Mouse (Mus musculus): ENCODE measurements at regions not wholly inside any gene's neighbourhood (a gene's known extent, or its start where the extent isn't known, plus 50 kb on each side); places are given as distances from the start of the nearest gene placed in this dataset.

DNA sequence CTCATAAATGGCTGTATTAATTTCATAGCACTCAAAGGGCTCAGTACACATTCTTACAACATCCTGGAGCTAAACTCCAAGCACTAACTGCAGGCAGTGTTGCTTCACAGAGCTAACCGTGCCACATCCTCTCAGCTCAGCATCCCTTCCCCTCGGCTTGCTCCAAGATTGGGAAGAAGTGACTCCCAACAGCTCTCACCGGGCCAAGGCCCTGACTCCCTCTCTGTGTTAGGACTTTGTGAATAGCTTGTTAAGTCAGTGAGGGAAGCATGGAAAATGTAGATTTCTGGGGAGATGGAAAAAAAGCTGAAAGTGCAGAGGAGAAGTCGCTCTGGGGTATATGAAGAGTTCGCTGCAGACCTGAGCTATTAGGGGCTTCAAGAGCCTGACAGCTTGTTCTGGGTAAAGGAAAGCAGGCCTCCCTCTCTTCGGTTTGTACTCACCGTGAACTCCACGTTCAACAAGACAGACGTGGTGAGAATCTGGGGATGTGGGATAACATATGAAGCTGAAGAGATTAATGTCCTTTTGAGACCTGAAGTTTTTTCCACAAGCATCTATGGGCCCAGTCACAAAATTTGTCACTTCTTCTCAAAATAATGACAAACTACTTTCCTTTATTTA lies 213.5 kb upstream of the Sfrp2 start:
- in situ Hi-C loops (cut with MboI, MseI): no loop called here

DNA sequence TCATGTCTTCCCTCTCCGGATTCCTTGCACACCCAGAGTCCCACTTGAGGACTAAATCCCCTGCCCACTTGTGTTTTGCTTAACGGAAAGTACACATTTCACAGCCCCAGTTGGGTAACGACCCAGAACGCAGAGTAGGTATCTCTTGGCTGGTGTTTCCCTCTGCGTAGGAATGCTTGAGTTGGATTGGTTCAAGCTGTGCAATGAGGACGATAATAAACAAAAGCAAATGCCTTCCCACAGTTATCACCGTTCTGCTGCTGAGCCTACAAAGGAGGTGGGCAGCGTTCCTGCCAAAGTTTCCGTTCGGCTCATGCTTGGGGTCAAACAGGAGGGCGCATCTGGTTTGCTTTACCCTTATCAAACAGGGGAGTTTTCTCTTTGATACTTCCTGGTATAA lies 212.3 kb upstream of the Sfrp2 start:
- in situ Hi-C loops (cut with MboI, MseI): no loop called here

DNA sequence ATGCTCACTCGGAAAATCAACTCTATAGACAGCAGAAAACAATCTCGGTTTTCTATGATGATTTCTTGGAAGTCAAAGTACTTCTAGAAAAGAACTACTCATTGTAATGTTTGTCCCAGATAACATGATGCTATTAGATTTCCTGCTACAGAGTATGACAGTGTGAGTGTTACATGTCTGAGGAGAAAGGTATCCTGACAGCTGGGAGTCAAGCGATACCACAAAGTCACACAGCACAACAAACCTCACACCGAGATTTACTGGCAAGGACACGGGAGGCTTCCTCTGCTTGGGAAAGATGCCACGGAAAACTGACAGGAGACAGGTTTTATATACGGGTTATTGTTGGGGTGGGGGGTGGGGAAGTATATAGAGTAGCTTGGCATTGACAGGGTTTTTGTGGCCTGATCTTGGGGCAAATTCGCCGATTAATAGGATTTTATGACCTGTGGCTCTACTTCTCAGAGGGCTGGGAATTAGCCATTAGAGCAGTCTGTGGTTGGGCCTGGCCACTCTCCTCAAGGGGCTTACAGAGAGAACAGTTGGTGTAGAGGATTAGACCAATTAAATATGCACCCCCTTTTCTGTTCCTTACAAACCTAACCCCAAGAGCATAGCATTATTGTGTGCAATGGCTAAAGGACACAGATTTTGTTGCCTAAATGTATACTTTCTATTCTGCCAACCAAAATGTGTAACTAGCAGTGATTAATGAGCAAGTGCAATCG lies 209.2 kb upstream of the Sfrp2 start:
- in situ Hi-C loops (cut with MboI, MseI): no loop called here

DNA sequence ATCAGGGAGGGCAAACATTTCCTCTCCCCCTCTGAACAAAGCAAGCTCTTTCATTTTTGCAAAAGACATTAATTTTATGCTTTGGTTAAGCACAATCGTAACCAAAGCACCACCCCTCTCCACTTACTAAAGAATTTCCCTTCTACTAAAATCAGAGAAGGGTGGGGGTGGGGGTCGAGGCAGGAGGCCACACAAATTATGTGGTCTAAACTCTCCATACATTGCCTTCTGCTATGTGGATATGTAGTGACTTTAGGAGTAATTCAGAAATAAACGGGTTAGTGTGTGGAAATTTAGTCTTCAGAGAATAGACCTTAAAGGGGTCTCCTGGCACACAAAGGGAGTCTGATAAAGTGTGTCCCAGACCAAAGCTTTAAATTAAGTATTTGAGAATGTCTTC lies 204.1 kb upstream of the Sfrp2 start:
- in situ Hi-C loops (cut with MboI, MseI): no loop called here

DNA sequence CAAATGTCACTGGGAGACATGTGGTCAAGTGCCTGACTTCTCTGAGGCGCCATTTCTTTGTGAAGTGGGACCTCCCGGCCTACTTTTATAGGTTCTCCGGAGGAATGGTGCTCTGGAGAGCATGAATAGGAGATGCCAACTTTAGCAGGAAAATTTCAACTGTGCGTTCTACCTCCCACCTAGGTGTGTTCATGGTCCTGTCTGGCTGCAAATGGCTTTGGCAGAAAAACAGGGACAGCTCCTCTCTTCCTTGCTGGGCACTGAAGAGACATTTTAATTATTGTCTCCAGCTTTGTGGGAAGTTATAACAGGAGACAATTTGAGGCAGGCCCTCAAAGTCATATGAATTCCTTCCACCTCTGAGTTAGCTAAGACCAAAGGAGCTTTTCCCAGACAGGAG lies 190.6 kb upstream of the Sfrp2 start:
- in situ Hi-C loops (cut with MboI, MseI): no loop called here

DNA sequence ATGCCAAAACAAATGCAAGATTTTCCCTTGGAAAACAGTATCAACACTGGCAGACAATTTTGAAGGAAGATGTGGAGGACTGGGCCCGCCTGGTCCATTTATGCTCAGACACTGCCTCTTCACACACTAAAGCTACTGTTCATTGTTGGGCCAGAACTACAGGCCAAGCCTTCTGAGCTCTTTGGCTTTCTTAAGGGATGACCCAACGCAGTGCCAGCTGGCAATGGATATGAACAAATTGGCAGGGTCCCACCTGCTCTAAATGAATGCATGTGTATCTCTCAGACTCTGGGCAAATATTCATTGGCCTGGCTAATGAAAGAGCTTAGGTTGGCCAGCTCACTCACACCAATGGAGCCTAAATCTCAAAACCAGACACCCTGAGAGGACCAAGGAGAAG lies 190.0 kb upstream of the Sfrp2 start:
- in situ Hi-C loops (cut with MboI, MseI): no loop called here

DNA sequence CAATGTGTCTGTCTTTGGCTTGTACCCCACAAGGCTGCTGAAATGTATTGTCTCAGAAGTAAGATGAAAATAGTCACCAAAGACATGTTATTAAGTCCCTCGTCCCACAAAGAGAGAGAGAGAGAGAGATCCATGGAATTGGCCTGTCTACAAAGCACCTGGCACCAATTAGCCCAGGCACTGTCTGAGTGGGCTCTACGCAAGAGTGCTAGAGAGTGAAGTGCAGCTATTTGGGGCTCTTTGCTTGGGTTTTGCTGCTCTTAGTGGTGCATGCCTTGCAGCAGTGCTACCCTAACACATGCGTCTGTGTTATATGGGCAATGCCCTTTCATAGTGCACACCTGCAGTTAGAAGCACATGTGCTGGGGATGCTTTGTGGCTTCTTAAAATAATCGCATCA lies 185.4 kb upstream of the Sfrp2 start:
- in situ Hi-C loops (cut with MboI, MseI): no loop called here

DNA sequence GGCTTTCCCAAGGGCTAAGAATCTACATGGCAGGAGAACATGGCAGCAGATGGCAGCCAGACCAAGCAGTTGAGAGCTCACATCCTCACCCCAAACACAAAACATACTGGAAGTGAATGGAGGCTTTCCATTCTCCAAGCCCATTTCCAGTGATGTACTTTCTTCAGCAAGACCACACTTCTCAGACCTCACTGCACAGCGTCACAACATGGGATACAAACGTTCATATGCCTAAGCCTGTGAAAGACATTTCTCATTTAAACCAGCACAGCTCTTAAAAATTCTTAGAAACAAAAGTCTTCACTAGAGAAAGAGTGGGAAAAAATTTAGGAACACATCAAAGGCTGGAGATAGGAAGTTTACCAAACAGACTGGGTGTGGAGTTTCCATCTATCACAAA lies 183.9 kb upstream of the Sfrp2 start:
- in situ Hi-C loops (cut with MboI, MseI): no loop called here

DNA sequence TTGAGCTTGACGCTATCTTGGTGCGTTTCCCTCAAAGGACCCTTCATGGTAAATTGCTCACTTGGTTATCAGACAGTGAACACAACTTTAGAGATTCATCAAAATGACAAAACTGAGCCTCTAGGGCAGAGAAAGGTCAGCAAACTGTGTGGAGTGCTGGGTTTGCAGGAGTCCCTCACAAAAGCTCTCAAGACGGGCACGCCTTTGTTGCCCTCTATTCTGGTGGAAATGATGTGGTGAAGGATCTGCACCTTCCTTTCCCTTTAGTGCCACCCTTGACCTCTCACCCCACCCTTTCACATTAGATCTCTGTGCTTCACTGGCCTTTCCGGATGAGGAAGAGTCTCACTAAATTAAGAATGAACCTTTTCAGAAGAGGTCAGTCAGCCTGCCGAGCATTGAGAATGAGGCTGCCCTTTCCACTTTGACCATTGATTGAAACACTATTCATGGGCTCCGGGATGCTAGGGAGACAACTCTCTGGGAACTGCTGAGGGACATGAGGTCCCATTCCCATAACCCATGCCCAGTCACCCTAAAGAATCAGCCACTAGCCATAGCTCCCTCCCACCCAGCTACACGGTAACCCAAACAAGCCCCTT lies 182.9 kb upstream of the Sfrp2 start:
- in situ Hi-C loops (cut with MboI, MseI): no loop called here

DNA sequence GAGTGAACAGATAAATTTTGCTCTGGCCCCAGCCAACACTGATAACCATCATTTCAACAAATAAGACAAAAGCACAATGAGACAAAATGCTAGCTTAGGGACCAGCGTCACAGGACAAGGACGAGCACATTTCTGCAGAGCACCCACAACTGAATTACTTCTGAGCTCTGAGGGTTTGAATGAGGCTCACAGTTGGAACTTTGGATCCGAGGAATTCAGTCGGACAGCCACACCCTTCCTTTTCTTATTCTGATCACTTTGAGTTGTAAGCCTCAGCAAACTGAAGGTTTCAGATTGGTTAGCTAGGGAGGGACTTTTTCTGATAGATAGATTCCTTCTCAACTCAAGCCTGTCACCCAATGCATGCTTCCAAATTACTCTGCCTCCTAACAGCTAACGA lies 180.0 kb upstream of the Sfrp2 start:
- in situ Hi-C loops (cut with MboI, MseI): no loop called here

DNA sequence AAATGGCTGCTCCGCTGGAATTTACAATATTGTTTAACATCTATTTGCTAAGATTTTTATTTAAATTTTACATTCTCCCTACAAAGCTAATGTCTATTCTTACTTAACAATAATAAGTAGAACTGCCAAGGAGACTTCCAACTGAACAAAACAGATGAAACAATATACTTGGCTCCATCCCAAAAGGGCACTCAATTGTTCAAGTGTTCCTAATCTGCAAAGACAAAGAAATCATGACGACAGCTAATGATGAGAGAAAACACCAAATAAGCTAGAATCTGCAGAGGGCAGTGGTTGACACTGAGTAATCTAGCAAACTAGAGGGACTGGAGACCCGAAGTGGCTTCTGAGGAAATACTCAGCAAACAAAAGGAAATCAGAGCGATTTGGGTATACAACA lies 179.6 kb upstream of the Sfrp2 start:
- in situ Hi-C loops (cut with MboI, MseI): no loop called here

DNA sequence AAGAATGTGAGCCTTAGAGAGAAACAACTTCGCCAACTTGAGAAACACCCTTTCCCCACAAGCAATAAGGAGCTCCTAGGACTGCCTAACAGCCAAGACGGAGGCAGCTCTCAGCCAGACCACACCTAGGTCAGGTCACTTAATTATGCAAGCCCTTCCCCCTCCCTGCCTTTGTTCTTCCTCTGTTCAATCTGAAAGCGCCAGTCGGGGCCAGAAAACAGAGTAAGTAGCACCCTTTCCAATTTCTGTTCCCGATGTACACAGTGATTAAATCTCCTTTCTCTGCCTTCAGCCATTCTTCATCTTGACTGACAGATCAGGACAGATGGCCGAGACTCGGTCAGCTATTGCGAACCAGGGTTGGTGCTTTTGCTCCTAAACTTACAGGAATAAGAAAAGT lies 177.0 kb upstream of the Sfrp2 start:
- in situ Hi-C loops (cut with MboI, MseI): no loop called here

DNA sequence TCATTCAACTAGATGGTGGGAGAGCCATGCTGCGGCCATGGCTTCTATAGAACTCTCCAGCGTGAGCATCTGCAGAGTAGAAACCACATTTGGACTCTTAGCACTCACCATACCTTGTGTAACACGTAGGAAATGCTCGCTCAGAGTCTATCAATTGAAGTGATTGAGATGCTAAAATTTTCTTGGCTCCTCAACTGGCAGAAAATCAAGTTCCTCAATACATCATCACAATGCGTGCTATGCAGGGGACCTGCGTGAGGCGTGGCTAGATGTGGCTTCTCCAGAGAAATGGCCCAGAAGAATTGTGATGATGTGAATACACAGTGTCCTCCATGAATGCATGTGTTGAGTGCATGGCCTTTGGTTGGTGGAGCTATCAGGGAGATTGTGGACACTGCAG lies 174.9 kb upstream of the Sfrp2 start:
- in situ Hi-C loops (cut with MboI, MseI): no loop called here

DNA sequence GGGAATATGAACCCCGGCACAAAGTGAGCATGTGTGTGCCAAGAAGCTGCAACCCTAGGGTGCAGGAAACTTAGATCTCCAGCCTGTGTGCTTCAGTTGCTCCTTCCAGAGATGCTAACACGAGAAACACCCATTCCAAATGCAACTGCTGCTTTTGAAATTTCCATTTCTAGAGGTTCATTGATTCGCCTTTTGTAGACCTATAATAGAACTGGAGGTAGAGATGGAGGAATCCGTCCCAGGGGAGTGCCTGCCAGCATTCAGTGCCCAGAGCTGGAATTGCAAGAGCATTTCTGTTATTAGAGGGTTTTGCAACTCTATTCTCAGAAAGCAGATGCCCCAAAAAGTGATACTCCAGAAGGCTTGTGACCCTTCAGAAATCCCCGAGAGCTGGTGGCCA lies 172.8 kb upstream of the Sfrp2 start:
- in situ Hi-C loops (cut with MboI, MseI): no loop called here

DNA sequence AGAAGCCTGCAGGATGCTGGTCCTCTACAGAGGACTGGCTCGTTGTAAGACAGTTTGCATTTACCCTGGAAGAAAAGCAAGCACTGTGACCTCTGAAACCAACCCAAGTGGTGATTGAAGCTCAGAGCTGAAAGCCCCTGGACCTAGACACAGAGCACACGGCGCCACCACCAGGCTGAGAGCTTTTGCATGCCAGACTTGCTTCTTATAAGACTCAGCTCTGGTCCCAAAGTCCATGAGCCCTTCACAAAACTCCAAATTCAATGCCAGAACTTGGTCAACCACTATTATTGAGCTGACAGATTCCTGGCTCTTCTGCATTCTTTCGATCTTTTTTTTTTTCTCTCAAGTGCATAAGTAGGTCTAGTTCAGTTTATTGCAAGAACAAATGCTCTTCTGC lies 164.6 kb upstream of the Sfrp2 start:
- in situ Hi-C loops (cut with MboI, MseI): no loop called here

DNA sequence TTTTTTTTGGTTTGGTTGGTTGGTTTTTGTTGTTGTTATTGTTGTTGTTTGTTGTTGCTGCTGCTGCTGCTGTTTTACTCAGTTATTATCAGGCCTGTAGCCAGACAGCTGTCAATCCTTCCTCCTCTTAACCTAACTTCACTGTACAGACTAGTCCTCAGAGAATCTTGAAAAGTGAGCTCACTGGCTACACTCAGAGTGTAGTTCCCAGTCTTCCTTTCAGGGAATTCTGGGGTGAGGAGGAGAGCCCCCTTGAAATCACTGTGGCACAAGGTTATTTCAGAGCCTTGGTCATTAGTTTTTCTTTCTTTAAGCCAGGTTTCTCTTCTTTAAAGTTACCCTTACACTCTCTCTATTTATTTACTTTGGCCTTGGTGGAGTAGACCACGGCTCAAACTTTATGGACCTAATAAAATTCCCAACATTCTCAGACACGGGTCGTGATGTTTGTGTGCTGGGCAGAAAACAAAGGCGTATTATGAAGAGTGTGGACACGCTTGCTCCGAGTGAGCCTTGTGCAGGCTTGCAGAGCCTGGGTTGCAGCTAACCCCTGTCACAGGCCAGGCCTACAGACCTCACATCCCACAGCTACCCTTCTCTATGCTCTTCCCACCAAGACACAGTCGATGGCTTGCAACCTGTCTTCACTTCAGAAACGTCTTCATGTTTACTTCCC lies 156.9 kb upstream of the Sfrp2 start:
- in situ Hi-C loops (cut with MboI, MseI): no loop called here

DNA sequence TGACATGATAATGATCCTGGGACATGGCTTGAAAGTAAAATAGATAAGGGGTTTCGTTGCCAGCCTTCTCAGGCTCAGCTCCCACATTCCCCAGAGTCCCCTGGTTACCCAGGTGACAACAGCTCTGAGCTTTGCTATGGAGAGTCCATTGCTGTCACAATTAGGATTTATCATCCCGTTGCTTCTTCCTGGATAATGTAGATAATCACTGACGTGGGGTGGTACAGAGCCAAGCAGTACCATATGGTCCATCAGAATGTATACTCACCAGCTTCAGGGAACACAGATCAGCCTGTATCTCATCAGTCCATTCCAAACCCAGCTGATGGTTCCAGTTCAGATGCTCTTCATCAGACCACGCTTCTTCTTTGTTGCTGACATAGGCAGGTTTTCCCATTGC lies 145.7 kb upstream of the Sfrp2 start:
- in situ Hi-C loops (cut with MboI, MseI): no loop called here

DNA sequence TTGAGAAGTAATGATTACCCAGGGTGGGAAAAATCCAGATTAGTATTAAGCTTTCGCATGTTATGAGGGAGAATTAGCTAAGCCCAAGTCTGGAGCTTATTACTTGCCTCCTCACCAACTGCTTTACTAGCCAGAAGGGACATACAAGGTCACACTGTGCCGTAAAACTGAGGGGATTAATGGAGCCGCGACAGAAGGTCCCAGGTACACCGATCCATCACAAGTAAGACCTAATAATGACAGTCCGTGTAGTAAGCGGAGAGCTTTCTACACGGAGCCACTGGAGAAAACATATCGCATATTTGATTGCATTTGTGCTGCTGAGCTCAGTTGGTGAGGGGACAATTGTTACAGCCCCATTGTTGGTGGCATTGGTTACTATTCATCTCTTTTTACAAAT lies 133.1 kb upstream of the Sfrp2 start:
- in situ Hi-C loops (cut with MboI, MseI): no loop called here

DNA sequence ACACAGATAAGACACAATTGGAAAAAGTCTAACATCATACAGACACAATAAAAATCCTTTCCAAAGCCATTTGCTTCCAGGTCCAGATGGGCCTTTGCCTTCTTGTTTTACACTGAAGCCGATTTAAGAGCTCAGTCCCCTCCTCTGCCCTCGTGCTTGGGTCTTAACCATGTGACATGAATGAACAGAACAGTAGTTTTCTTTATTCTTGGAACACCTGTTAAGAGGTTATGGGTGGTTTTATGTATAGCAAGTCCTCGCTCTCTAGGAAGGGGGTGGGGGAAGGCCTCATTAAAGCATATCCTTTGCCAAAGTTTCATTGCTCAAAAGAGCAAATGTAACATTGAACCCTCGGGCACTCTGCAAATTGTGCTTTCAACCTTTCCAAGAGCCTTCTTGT lies 125.7 kb upstream of the Sfrp2 start:
- in situ Hi-C loops (cut with MboI, MseI): no loop called here

DNA sequence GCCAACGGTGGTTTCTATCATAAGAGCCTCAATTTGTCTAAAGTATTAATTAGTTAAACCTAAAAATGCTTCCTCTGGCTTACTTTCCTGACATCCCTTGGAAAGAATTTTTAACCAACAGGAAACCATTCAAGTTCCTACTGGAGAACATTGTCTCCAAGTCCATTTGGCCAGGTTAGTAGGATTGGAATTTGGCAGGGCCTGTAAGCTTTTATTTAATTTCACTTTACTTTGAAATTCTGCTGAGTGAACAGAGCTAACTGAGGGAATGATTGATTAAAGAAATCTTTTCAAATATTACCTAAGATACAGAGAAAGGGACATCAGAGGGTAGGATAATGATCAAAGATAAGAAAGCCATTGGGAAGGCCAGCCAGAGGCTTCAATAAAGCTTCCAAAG lies 102.4 kb upstream of the Sfrp2 start:
- in situ Hi-C loops (cut with MboI, MseI): no loop called here

DNA sequence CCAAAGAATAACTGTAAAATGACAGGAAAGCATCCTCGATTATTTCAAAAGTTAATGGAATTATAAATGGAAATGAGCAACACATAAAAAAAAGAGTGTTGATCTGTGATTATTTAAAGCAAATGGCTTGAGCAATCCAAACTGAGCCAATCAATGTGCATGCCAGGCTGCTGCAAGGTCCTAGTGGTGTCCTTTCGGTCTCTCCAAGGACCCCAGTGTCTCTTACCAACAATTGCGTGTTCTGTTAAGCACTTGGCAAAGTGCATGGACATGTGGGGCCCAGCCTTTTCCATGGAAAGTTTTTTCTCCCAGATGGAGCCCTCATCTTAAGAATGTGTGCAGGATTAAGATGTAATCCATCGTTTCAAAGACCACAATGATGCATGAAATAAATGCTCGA lies 90.0 kb upstream of the Sfrp2 start:
- in situ Hi-C loops (cut with MboI, MseI): no loop called here

DNA sequence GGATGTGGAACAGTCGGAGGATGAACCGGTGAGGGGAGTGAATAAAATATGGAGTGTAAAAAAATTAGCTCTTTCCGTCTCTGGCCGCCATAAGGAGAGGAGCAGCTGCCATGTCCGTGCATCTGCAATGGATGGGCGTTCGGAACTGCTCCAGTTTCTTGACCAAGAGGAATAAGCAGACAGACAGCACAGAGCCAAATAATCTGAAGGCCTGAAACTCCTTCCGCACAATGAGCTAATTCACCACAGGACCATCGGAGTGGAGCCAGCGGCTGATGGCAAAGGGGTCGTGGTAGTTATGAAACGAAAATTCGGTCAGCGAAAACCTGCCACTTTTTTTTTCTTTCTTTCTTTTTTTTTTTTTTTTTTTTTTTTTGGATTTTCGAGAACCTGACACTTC lies 79.5 kb upstream of the Sfrp2 start:
- in situ Hi-C loops (cut with MboI, MseI): no loop called here

DNA sequence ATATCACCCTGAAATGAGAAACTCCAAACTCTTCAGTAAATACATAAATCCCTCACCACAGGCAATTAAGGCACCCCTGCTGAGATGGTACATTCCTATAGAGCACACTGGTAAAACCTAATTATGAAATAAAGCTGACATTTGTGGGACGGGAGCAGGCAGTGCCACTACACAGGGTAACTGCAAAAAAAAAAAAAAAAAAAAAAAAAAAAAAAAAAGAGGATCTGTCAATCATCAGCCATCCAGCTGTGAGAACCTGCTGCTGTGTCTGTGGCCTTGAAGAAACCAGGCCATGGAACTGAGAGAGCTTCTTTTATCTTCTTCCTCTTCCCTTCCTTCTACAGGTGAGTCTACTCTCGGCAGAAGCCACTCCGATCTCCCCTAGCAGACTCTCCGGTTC lies 78.6 kb upstream of the Sfrp2 start:
- in situ Hi-C loops (cut with MboI, MseI): no loop called here

Measured in T-helper 2 cell (primary cell).